Mouse (Mus musculus) myocyte (in vitro differentiated cells): ENCODE data around the gene Slc7a10. TPM values are rescaled to one million over a fixed set of nuclear protein-coding genes. Genes with fewer than 3 reads are reported as not detected.

Experiments
- H3K27me3 ChIP-seq: one replicate; pipeline ENCODE4 v1.6.1; 2011; ENCODE audit not compliant: control insufficient read depth, insufficient read depth, insufficient read length
- H3K36me3 ChIP-seq: one replicate; pipeline ENCODE4 v1.6.1; 2011; ENCODE audit not compliant: control insufficient read depth, insufficient read depth
- H3K4me2 ChIP-seq: one replicate; pipeline ENCODE4 v1.6.1; 2011; ENCODE audit warnings: low read depth, control low read depth
- H3K4me3 ChIP-seq: one replicate; pipeline ENCODE4 v1.5.1; 2011; ENCODE audit warnings: mild to moderate bottlenecking, control low read depth, moderate library complexity
- H3K79me2 ChIP-seq: one replicate; pipeline ENCODE4 v1.6.1; 2011; ENCODE audit not compliant: control insufficient read depth, insufficient read depth
- H3ac ChIP-seq: one replicate; pipeline ENCODE4 v1.6.1; 2011; ENCODE audit not compliant: control insufficient read depth, insufficient read length
- CEBPB ChIP-seq: IDR thresholded peaks from 2 replicates; pipeline ENCODE4 v1.6.1; 2011; ENCODE audit warnings: mild to moderate bottlenecking, moderate library complexity; ENCODE audit not compliant: poor library complexity, insufficient read depth, severe bottlenecking
- E2F4 ChIP-seq: IDR thresholded peaks from one replicate; pipeline ENCODE4 v1.6.1; 2011; ENCODE audit warnings: mild to moderate bottlenecking, control low read depth, moderate library complexity; ENCODE audit not compliant: insufficient read depth
- MAX ChIP-seq: IDR thresholded peaks from one replicate; pipeline ENCODE4 v1.6.1; 2011; ENCODE audit warnings: low read depth, mild to moderate bottlenecking, control low read depth
- MYOD1 ChIP-seq, 3 experiments: IDR thresholded peaks; one replicate each; pipeline ENCODE4 v1.6.1; 2011; ENCODE audit warnings: control low read depth in 2 of 3, low read depth in 2 of 3, mild to moderate bottlenecking in 2 of 3, moderate library complexity in 1 of 3; ENCODE audit not compliant: insufficient read length in 2 of 3, control insufficient read depth in 1 of 3
- MYOG ChIP-seq, 3 experiments: IDR thresholded peaks; one replicate each; pipeline ENCODE4 v1.6.1; 2011; ENCODE audit warnings: control low read depth in 2 of 3, low read depth in 2 of 3, mild to moderate bottlenecking in 2 of 3; ENCODE audit not compliant: insufficient read length in 2 of 3, control insufficient read depth in 1 of 3, insufficient read depth in 1 of 3
- POLR2A ChIP-seq: IDR thresholded peaks from one replicate; pipeline ENCODE4 v1.6.1; 2011; ENCODE audit warnings: low read depth, mild to moderate bottlenecking, control low read depth, moderate library complexity; ENCODE audit not compliant: insufficient read length
- POLR2AphosphoS2 ChIP-seq: IDR thresholded peaks from one replicate; pipeline ENCODE4 v1.6.1; 2011; ENCODE audit warnings: low read depth, control low read depth; ENCODE audit not compliant: insufficient read length
- REST ChIP-seq: IDR thresholded peaks from one replicate; pipeline ENCODE4 v1.6.1; 2011; ENCODE audit warnings: mild to moderate bottlenecking, control low read depth, moderate library complexity; ENCODE audit not compliant: insufficient read depth, insufficient read length
- SRF ChIP-seq: IDR thresholded peaks from one replicate; pipeline ENCODE4 v1.6.1; 2011; ENCODE audit warnings: low read depth; ENCODE audit not compliant: control insufficient read depth, insufficient read length
- TCF12 ChIP-seq: IDR thresholded peaks from one replicate; pipeline ENCODE4 v1.6.1; 2011; ENCODE audit warnings: mild to moderate bottlenecking, control low read depth; ENCODE audit not compliant: poor library complexity, insufficient read depth, severe bottlenecking
- TCF3 ChIP-seq: IDR thresholded peaks from one replicate; pipeline ENCODE4 v1.6.1; 2011; ENCODE audit warnings: low read depth, control low read depth; ENCODE audit not compliant: insufficient read length
- USF1 ChIP-seq: IDR thresholded peaks from one replicate; pipeline ENCODE4 v1.6.1; 2011; ENCODE audit warnings: low read depth, mild to moderate bottlenecking, control low read depth, moderate library complexity
- polyA plus RNA-seq: library from polyadenylated mRNA; unstranded; fragments of >200 nt; fragmentation: generic; extraction: Trizol; gene quantifications from one replicate; pipeline ENCODE4 v1.2.1, GENCODE M21; 2012; ENCODE audit warnings: missing spikeins

The Slc7a10 gene
- polyA plus RNA-seq, 1 experiment, result not detected

DNA sequence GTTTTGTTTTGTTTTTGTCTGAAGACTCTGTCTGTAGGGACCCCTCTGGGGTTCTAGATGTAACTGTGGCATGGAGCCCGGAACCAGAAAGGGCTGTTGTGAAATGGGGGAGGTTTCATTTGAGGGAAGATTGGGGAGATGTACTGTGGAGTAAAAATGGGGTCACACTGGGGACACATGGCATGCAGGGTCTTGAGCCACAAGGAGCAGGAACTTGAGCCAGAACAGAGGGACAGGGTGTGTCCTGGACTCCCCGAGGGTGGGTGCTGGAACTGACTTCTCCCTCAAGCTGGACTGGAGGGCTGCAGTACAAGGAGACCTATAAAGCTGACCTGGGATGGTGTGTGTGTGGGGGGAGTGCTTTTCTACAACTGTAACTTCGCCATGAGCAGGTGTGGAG is 28.7 kb upstream of the Slc7a10 start:
- no peak for TF ChIP-seq TCF3

DNA sequence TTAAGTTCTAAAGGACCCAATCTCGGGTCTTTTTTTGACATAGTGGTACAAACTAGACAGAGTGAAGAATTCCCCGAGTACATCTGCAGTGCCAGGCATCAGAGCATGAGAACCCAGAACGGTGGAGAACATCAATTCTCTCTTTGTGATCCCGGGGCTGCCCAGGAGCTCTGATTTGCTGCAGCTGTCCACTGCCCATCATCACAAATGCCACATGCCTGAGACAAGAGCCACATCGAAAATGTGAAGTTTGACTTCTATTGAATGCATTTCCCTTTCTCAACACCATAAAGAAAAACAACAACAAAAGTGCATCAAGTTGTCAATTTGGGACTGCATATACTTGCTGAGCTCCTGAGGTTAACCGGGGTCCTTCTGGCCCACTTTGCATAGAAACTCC is 23.7 kb upstream of the Slc7a10 start:
- TF ChIP-seq POLR2A, result no peak
- peak in 1 of 3 experiments; percentile 32 for TF ChIP-seq MYOG (IDR thresholded peaks at IDR 0.05; ENCODE audit: control insufficient read depth in 1 of 3, insufficient read depth in 1 of 3, insufficient read length in 2 of 3, low read depth in 2 of 3)
- no peak for TF ChIP-seq E2F4
- no peak for TF ChIP-seq TCF3
- TF ChIP-seq POLR2AphosphoS2, result no peak
- no peak for TF ChIP-seq CEBPB
- peak; percentile 88 to 95 (median 94) for TF ChIP-seq MYOD1 (IDR thresholded peaks at IDR 0.05; ENCODE audit: control insufficient read depth in 1 of 3, insufficient read length in 2 of 3, low read depth in 2 of 3)
- TF ChIP-seq TCF12, result peak; percentile 57
- TF ChIP-seq REST, result no peak
- TF ChIP-seq SRF, result no peak
- no peak for TF ChIP-seq MAX
- no peak for TF ChIP-seq USF1
- H3ac ChIP-seq, result no peak overlapping the region

More for the DNA sequence above, 28.7 kb upstream of the Slc7a10 start:
- H3K4me3 ChIP-seq, result no peak overlapping the region
- no peaks in the 10 kb centered on the region for H3K79me2 ChIP-seq
- no peak overlapping the region for H3ac ChIP-seq
- no peaks in the 10 kb centered on the region for H3K27me3 ChIP-seq
- H3K36me3 ChIP-seq, result no peaks in the 10 kb centered on the region
- H3K4me2 ChIP-seq, result no peak overlapping the region

DNA sequence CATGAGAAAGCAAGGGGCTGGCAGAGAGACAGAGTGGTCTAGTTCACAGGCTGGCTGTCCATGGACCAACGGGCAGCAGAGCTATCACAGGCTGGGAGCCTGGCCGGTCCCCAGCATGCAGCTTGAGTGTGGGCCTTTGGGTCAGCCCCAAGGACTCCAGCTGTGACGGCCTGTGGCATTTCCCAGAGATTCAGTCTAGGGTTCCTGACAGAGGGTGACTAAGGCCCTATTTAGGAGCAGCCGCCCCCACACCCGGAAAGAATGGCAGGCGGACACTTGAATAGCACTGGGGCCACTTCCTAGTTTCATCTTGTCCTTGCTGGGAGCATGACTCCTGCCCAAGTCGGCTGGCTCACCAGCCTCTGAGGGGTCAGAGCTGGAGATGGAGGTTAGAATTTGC is 22.6 kb upstream of the Slc7a10 start:
- peak in 1 of 3 experiments; percentile 78 for TF ChIP-seq MYOG (IDR thresholded peaks at IDR 0.05; ENCODE audit: control insufficient read depth in 1 of 3, insufficient read depth in 1 of 3, insufficient read length in 2 of 3, low read depth in 2 of 3)
- no peak for TF ChIP-seq TCF12
- TF ChIP-seq MYOD1 (IDR thresholded peaks at IDR 0.05; ENCODE audit: control insufficient read depth in 1 of 3, insufficient read length in 2 of 3, low read depth in 2 of 3), result peak in 2 of 3 experiments; percentile 10 to 67
- Histone ChIP-seq H3K4me2 (peak overlapping the region; percentile 32), H3K36me3 (no peaks in the 10 kb centered on the region), H3K4me3 (no peak overlapping the region), H3K79me2 (no peaks in the 10 kb centered on the region), H3ac (no peak overlapping the region), H3K27me3 (no peaks in the 10 kb centered on the region)

More for the DNA sequence above, 23.7 kb upstream of the Slc7a10 start:
- H3K79me2 ChIP-seq, result no peaks in the 10 kb centered on the region
- no peaks in the 10 kb centered on the region for H3K27me3 ChIP-seq
- no peak overlapping the region for H3K4me3 ChIP-seq
- no peak overlapping the region for H3K4me2 ChIP-seq
- no peaks in the 10 kb centered on the region for H3K36me3 ChIP-seq

DNA sequence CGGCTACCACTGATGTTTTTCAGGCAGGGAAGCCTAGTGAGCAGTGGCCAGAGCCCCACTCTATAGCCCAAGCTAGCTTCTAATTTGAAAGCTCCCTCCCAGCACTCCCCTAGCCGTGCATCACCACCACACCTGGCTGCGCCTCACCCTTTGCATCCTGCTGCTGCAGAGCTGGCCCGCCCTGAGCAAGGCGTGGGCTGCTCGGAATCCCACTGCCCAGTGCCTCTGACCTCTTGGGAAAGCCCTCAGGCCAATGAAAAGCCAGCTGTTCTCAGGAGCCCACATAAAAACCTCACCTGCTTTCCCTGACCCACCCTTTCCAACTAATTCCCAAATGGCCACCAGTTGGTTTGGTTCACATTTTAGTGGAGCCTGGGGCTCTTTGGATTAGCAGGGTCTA is 22.1 kb upstream of the Slc7a10 start:
- Histone ChIP-seq H3K4me3 (no peak overlapping the region), H3K4me2 (peak overlapping the region; percentile 32), H3ac (no peak overlapping the region), H3K27me3 (no peaks in the 10 kb centered on the region), H3K79me2 (no peaks in the 10 kb centered on the region), H3K36me3 (no peaks in the 10 kb centered on the region)
- TF ChIP-seq MYOG (IDR thresholded peaks at IDR 0.05; ENCODE audit: control insufficient read depth in 1 of 3, insufficient read depth in 1 of 3, insufficient read length in 2 of 3, low read depth in 2 of 3) (peak in 2 of 3 experiments; percentile 16 to 79), MYOD1 (IDR thresholded peaks at IDR 0.05; ENCODE audit: control insufficient read depth in 1 of 3, insufficient read length in 2 of 3, low read depth in 2 of 3) (peak in 2 of 3 experiments; percentile 17 to 67), TCF3 (no peak), POLR2A (no peak), REST (no peak), TCF12 (peak; percentile 17), MAX (no peak)

DNA sequence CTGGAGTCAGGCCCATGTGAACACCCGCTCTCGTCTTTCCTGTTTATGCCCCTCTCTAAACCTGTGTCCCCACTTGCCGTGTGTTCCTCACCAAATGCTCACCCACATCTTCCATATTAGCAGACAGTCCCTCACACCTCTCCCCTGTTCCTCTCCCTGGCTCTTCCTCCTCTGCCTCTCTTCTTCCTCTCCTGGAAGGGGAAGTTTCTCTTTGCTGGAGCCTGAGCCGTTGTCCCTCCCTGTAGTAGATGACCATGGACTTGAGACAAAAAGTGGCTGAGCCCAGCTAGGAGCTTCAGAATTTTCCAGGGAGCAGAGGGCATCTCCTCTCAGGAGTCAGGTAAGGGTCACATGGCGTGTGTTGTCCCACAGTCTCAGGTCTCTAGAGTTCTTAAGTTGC is 19.2 kb upstream of the Slc7a10 start:
- Histone ChIP-seq H3ac (no peak overlapping the region), H3K4me3 (no peak overlapping the region), H3K27me3 (no peaks in the 10 kb centered on the region), H3K4me2 (no peak overlapping the region), H3K79me2 (no peaks in the 10 kb centered on the region), H3K36me3 (no peaks in the 10 kb centered on the region)
- TF ChIP-seq MYOG (IDR thresholded peaks at IDR 0.05; ENCODE audit: control insufficient read depth in 1 of 3, insufficient read depth in 1 of 3, insufficient read length in 2 of 3, low read depth in 2 of 3), result no peak
- no peak for TF ChIP-seq TCF12
- TF ChIP-seq SRF, result no peak
- TF ChIP-seq CEBPB, result no peak
- no peak for TF ChIP-seq USF1
- no peak for TF ChIP-seq POLR2AphosphoS2
- no peak for TF ChIP-seq MAX
- no peak for TF ChIP-seq REST
- TF ChIP-seq MYOD1 (IDR thresholded peaks at IDR 0.05; ENCODE audit: control insufficient read depth in 1 of 3, insufficient read length in 2 of 3, low read depth in 2 of 3), result no peak
- no peak for TF ChIP-seq TCF3

DNA sequence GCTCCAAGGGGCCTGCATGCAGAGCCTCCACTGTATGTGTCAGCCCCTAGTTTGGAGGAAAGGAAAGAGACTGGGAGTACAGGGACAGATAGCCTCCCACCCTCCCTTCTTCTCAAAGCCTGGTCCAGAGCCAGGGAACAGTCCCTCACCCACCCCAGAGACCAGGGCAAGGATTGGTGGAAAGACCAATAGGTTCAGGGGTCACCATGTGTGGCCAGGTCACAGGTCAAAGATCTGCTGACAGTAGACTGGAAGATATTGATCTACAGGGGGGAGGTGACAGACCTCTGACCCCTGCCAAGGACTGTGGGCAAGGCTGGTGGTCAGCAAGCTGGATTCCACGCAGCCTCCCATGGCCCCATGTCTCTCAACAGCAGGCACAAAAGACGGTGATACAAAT is 18.3 kb upstream of the Slc7a10 start:
- Histone ChIP-seq H3K4me3 (no peak overlapping the region), H3K27me3 (peaks cover 8% of the 10 kb centered on the region), H3K4me2 (no peak overlapping the region), H3K79me2 (no peaks in the 10 kb centered on the region), H3K36me3 (no peaks in the 10 kb centered on the region), H3ac (no peak overlapping the region)
- TF ChIP-seq POLR2A, result no peak
- no peak for TF ChIP-seq E2F4
- TF ChIP-seq CEBPB, result no peak
- no peak for TF ChIP-seq MYOG (IDR thresholded peaks at IDR 0.05; ENCODE audit: control insufficient read depth in 1 of 3, insufficient read depth in 1 of 3, insufficient read length in 2 of 3, low read depth in 2 of 3)
- no peak for TF ChIP-seq TCF12
- TF ChIP-seq POLR2AphosphoS2, result no peak
- no peak for TF ChIP-seq SRF
- TF ChIP-seq MYOD1 (IDR thresholded peaks at IDR 0.05; ENCODE audit: control insufficient read depth in 1 of 3, insufficient read length in 2 of 3, low read depth in 2 of 3), result no peak
- TF ChIP-seq MAX, result no peak
- no peak for TF ChIP-seq REST
- no peak for TF ChIP-seq TCF3
- TF ChIP-seq USF1, result no peak
